8 mouse cellular contexts compared by ENCODE assay signal in the genomic region with DNA sequence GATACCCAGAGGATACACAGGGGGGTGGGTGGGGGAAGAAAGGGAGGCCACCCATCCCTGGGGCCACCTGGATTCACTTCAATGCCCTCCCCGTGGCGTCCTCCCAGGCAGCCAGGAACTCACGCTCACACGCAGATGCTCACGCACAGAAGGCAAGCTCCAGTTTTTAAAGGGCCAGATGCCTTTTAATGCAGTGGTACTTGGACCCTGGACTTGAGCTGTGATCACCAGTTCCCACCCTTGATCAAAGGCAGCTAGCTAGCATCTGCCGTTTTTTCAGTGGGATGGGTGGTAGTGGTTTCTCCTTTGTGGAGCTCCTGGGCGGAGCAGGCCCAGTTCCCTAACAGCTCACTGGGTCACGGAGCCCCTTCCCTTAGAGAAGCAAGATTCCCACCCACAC. TPM values are rescaled to one million over a fixed set of nuclear protein-coding genes. Genes with fewer than 3 reads are reported as not detected.
DNase-seq lines count a peak whose midpoint lies in the region; ATAC-seq and TF ChIP-seq lines count a peak whose summit lies in the region.

No protein-coding gene starts in this region.

- H3K9me3 ChIP-seq in embryonic facial prominence, embryonic 15.5 days (replicated peaks) = no peaks in the 10 kb centered on the region
- no peaks in the 10 kb centered on the region for H3K9me3 ChIP-seq in hindbrain, postnatal 0 days (ENCODE audit: low read length)
- no peaks in the 10 kb centered on the region for H3K9me3 ChIP-seq in liver, embryonic 11.5 days (ENCODE audit: control insufficient read depth, low read length)

- 14% methylated on average over 8 of the region's 8 CpGs for WGBS in embryonic facial prominence, embryonic 15.5 days
- 10% methylated on average over 8 of the region's 8 CpGs for WGBS in hindbrain, postnatal 0 days
- 35% methylated on average over 8 of the region's 8 CpGs for WGBS in liver, embryonic 11.5 days

- peak overlapping the region; percentile 84 for H3K4me2 ChIP-seq in embryonic facial prominence, embryonic 15.5 days (replicated peaks)
- H3K4me2 ChIP-seq in hindbrain, postnatal 0 days (ENCODE audit: low read depth, low read length) = peak overlapping the region; percentile 90
- peak overlapping the region; percentile 98 for H3K4me2 ChIP-seq in liver, embryonic 11.5 days

- peak; percentile 97 for DNase-seq in heart, adult 11 months
- no peak for DNase-seq in heart, postnatal 4 days
- peak; percentile 55 for DNase-seq in R1 (ENCODE audit: low read depth, low spot score)
- peak; percentile 82 for DNase-seq in hindbrain, postnatal 0 days (ENCODE audit: low spot score)
- DNase-seq in liver, embryonic 11.5 days (ENCODE audit: low spot score) = no peak
- DNase-seq in right cerebral cortex, adult 2 months (ENCODE audit: low spot score in 2 of 2) = peak; percentile 70 to 84
- DNase-seq in B cell, adult 2 months = no peak

- H3K36me3 ChIP-seq in embryonic facial prominence, embryonic 15.5 days = peaks cover 41% of the 10 kb centered on the region
- H3K36me3 ChIP-seq in hindbrain, postnatal 0 days (ENCODE audit: insufficient read depth, low read length) = peaks cover 16% of the 10 kb centered on the region; the same call in 1 of the 2 replicates
- peaks cover 24% of the 10 kb centered on the region for H3K36me3 ChIP-seq in liver, embryonic 11.5 days (ENCODE audit: control insufficient read depth, insufficient read depth, low read length)

- peak overlapping the region; percentile 44 for H3K9ac ChIP-seq in embryonic facial prominence, embryonic 15.5 days
- H3K9ac ChIP-seq in hindbrain, postnatal 0 days (replicated peaks; ENCODE audit: low read length) = peak overlapping the region; percentile 56
- peak overlapping the region; percentile 53; the same call in 1 of the 2 replicates for H3K9ac ChIP-seq in liver, embryonic 11.5 days (ENCODE audit: low read depth, low read length)

- peak overlapping the region; percentile 58; the same call in 1 of the 2 replicates for H3K27ac ChIP-seq in embryonic facial prominence, embryonic 15.5 days (replicated peaks)
- H3K27ac ChIP-seq in hindbrain, postnatal 0 days = peak overlapping the region; percentile 79
- H3K27ac ChIP-seq in liver, embryonic 11.5 days (ENCODE audit: low read depth, low read length) = peak overlapping the region; percentile 32; the same call in 1 of the 2 replicates

- peak overlapping the region; percentile 53 for H3K4me3 ChIP-seq in embryonic facial prominence, embryonic 15.5 days (replicated peaks)
- peak overlapping the region; percentile 48 for H3K4me3 ChIP-seq in hindbrain, postnatal 0 days (ENCODE audit: low read length)
- peak overlapping the region; percentile 52 for H3K4me3 ChIP-seq in liver, embryonic 11.5 days (ENCODE audit: low read depth, low read length)

- ATAC-seq in embryonic facial prominence, embryonic 15.5 days (ENCODE audit: insufficient number of reproducible peaks, low FRiP score, low TSS enrichment, low read depth) = no peak
- ATAC-seq in hindbrain, postnatal 0 days = no peak
- ATAC-seq in liver, embryonic 11.5 days (replicated peaks; ENCODE audit: low FRiP score) = no peak

- no peaks in the 10 kb centered on the region for H3K27me3 ChIP-seq in embryonic facial prominence, embryonic 15.5 days
- H3K27me3 ChIP-seq in hindbrain, postnatal 0 days (ENCODE audit: insufficient read depth, low read length) = no peaks in the 10 kb centered on the region
- H3K27me3 ChIP-seq in liver, embryonic 11.5 days (replicated peaks; ENCODE audit: control insufficient read depth, insufficient read depth, low read length) = no peaks in the 10 kb centered on the region

- TF ChIP-seq CTCF in hindbrain, postnatal 0 days (IDR thresholded peaks at IDR 0.05; ENCODE audit: low read depth) = no peak

- H3K4me1 ChIP-seq in embryonic facial prominence, embryonic 15.5 days = peaks cover 51% of the 10 kb centered on the region
- peaks cover 27% of the 10 kb centered on the region for H3K4me1 ChIP-seq in hindbrain, postnatal 0 days (ENCODE audit: insufficient read depth, low read length)
- H3K4me1 ChIP-seq in liver, embryonic 11.5 days (replicated peaks; ENCODE audit: control insufficient read depth, insufficient read depth, low read length) = peaks cover 35% of the 10 kb centered on the region

RNA-seq across cellular contexts. Expression of a gene that starts 3.2 kb away (rescaled TPM):
- total RNA-seq in heart, postnatal 4 days (2021) = 10 to 100 TPM; 30.5 to 32.3 TPM
- polyA plus RNA-seq in embryonic facial prominence, embryonic 15.5 days (2015; fragmentation: Nextera tagmentation; extraction: Ambion mirVana) = 29.3 and 30.9 TPM in 2 replicates
- 126 and 138 TPM in 2 replicates for total RNA-seq in hindbrain, postnatal 0 days (2014; rRNA removed)
- 79.9 and 87.3 TPM in 2 replicates for polyA plus RNA-seq in hindbrain, postnatal 0 days (2015; fragmentation: Nextera tagmentation; extraction: Ambion mirVana)
- 36.9 and 39.4 TPM in 2 replicates for polyA plus RNA-seq in liver, embryonic 11.5 days (2014; fragmentation: Nextera tagmentation; extraction: Ambion mirVana)

RNA-seq across cellular contexts. Expression of a gene that starts 5.2 kb away (rescaled TPM):
- 1 to 10 TPM; 1.5 to 1.6 TPM for total RNA-seq in heart, postnatal 4 days (2021)
- 3.1 and 5.3 TPM in 2 replicates for polyA plus RNA-seq in embryonic facial prominence, embryonic 15.5 days (2015; fragmentation: Nextera tagmentation; extraction: Ambion mirVana)
- total RNA-seq in hindbrain, postnatal 0 days (2014; rRNA removed) = 208 and 246 TPM in 2 replicates
- 219 and 255 TPM in 2 replicates for polyA plus RNA-seq in hindbrain, postnatal 0 days (2015; fragmentation: Nextera tagmentation; extraction: Ambion mirVana)
- 0.16 and 0.27 TPM in 2 replicates for polyA plus RNA-seq in liver, embryonic 11.5 days (2014; fragmentation: Nextera tagmentation; extraction: Ambion mirVana)

RNA-seq across cellular contexts. Expression of a gene that starts 9.4 kb away (rescaled TPM):
- total RNA-seq in heart, postnatal 4 days (2021) = 1 to 10 TPM; 5.9 to 6.4 TPM
- 13.5 and 14.7 TPM in 2 replicates for polyA plus RNA-seq in embryonic facial prominence, embryonic 15.5 days (2015; fragmentation: Nextera tagmentation; extraction: Ambion mirVana)
- total RNA-seq in hindbrain, postnatal 0 days (2014; rRNA removed) = 3.6 and 4.6 TPM in 2 replicates
- polyA plus RNA-seq in hindbrain, postnatal 0 days (2015; fragmentation: Nextera tagmentation; extraction: Ambion mirVana) = 2.4 and 2.5 TPM in 2 replicates
- 22.5 and 22.7 TPM in 2 replicates for polyA plus RNA-seq in liver, embryonic 11.5 days (2014; fragmentation: Nextera tagmentation; extraction: Ambion mirVana)

RNA-seq across cellular contexts. Expression of a gene that starts 12.7 kb away (rescaled TPM):
- total RNA-seq in heart, postnatal 4 days (2021) = 1,000 to 10,000 TPM; 1,146 to 1,184 TPM
- polyA plus RNA-seq in embryonic facial prominence, embryonic 15.5 days (2015; fragmentation: Nextera tagmentation; extraction: Ambion mirVana) = 1,341 and 1,344 TPM in 2 replicates
- total RNA-seq in hindbrain, postnatal 0 days (2014; rRNA removed) = 179 and 249 TPM in 2 replicates
- 839 and 863 TPM in 2 replicates for polyA plus RNA-seq in hindbrain, postnatal 0 days (2015; fragmentation: Nextera tagmentation; extraction: Ambion mirVana)
- polyA plus RNA-seq in liver, embryonic 11.5 days (2014; fragmentation: Nextera tagmentation; extraction: Ambion mirVana) = 1,652 and 1,836 TPM in 2 replicates

RNA-seq across cellular contexts. Expression of a gene that starts 20.5 kb away (rescaled TPM):
- 10 to 100 TPM; 12.5 to 12.9 TPM for total RNA-seq in heart, postnatal 4 days (2021)
- polyA plus RNA-seq in embryonic facial prominence, embryonic 15.5 days (2015; fragmentation: Nextera tagmentation; extraction: Ambion mirVana) = 63.8 and 67.6 TPM in 2 replicates
- 61.2 and 74.4 TPM in 2 replicates for total RNA-seq in hindbrain, postnatal 0 days (2014; rRNA removed)
- 46.9 and 49.4 TPM in 2 replicates for polyA plus RNA-seq in hindbrain, postnatal 0 days (2015; fragmentation: Nextera tagmentation; extraction: Ambion mirVana)
- 35.0 and 41.6 TPM in 2 replicates for polyA plus RNA-seq in liver, embryonic 11.5 days (2014; fragmentation: Nextera tagmentation; extraction: Ambion mirVana)

Comparison
In these comparisons a context has a peak if more than half of its experiments do, and no peak if none do; other contexts are left out.
1. DNase-seq: peak in heart, adult 11 months (single experiment), R1 (single experiment), hindbrain, postnatal 0 days (single experiment) and right cerebral cortex, adult 2 months (2 of 2); none in heart, postnatal 4 days (single experiment), liver, embryonic 11.5 days (single experiment) and B cell, adult 2 months (0 of 2).
2. RNA of a gene that starts 5.2 kb away (polyA plus RNA-seq): 219 to 255 TPM in hindbrain, postnatal 0 days; 3.1 to 5.3 TPM in embryonic facial prominence, embryonic 15.5 days and 0.16 to 0.27 TPM in liver, embryonic 11.5 days; every median in the first group is over 10 times any median in the second.
3. Peak in every context shown above with its lines, with median percentiles within 50 percentile points of each other: H3K27ac ChIP-seq, H3K4me2 ChIP-seq, H3K4me3 ChIP-seq and H3K9ac ChIP-seq.